Mouse (Mus musculus) left cerebral cortex, adult 11 months (tissue): ENCODE measurements around the gene Bcl6.

Source experiments
- DNase-seq: peaks from one replicate; pipeline ENCODE4 v3.0.0; 2022; ENCODE audit warnings: low spot score

The Bcl6 gene

DNA sequence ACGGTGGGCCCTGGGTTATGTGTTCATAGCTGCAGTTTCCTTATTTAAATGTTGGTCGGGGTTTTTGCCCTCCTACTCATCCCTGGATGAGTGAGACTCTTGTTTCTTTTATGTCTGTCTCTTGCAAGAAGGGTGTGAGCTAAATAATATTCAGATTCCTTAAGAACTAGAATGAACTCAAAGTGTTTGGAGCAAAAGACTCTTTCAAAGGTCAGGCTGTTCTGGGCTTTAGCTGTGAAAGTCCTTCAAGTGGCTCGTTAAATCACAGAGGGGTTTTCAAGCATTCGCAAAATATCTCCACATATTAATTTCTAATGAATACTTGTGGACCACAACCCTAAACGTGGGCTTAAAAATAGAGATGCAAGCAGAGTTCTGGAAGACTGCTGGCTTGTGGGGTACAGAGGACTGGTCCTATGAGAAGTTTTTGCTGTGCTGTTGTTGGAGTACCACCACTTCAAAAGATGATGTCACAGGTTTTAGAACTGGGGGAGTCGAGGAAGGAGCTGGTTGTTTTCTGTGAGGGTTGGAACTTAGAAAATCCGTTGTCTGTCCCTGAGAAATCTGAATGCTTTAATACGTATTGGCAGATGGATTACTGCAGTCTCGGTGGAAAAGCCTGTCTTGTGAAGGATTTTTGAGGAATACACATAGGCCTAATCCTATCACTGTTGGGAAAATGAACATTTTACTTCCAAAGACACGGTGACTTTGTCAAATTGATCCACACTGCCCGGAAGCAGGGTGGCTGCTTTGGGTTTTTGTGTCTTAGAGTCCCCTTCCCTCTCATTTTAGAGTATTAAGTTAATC is 1.7 kb upstream of the Bcl6 start:
- no peak for DNase-seq

DNA sequence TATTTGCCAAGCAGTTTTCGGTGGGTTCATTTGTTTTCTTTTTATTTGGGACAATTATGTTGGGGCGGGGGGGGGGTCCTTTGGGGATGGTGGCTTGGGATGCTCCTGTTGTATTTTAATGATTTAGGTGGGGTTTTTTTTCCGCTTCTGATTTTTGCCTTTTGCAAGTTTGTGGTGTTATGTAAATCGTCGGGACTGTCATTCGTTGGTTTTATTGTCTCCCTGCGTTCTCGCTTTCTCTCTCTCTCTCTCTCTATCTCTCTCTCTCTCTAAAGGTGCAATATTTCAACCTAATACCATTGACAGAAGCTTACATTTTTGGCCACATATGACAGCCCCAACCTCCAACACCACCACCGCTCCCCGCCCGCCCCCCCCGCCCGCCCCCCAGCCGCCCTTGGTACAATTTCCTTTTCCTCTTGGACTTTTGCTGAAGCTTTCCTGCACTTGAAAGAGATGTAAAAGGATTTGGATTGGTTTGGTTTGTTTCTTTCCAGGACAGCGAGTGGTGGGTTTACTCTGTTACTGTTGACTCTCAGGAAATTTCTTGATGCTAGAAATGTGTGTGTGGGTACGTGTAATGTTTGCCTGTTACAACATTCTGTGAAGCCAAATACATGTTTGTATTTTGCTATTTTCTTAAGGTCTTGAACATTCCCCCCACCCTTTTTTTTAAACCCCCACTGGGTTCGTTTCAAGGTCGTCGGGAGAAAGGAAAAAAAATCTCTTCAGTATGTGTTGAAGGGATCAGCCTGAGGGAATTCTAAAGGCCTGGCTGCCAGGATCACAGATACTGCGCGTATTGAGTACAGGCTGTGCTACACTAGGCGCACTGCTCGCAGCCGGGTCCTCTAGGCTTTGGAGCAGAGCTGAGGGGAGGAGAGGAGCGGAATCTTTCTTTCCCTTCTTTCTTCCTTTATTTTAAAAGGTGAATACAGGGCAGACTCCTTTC is 833 bp upstream of the Bcl6 start:
- no peak for DNase-seq

DNA sequence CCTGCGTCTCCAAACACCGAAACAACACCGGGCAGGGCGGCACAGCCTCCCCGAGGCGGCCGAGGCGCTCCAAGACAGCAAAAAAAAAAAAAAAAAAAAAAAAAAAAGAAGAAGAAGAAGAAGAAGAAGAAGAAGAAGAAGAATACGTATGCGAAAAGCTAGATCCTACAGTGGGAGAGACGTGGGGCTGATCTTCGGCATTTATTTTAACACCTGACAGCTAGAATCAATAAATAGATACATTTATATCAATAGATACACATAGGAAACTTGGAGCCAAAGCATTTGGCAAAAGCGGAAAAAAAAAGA is 541 bp downstream of the Bcl6 start:
- DNase-seq: no peak

DNA sequence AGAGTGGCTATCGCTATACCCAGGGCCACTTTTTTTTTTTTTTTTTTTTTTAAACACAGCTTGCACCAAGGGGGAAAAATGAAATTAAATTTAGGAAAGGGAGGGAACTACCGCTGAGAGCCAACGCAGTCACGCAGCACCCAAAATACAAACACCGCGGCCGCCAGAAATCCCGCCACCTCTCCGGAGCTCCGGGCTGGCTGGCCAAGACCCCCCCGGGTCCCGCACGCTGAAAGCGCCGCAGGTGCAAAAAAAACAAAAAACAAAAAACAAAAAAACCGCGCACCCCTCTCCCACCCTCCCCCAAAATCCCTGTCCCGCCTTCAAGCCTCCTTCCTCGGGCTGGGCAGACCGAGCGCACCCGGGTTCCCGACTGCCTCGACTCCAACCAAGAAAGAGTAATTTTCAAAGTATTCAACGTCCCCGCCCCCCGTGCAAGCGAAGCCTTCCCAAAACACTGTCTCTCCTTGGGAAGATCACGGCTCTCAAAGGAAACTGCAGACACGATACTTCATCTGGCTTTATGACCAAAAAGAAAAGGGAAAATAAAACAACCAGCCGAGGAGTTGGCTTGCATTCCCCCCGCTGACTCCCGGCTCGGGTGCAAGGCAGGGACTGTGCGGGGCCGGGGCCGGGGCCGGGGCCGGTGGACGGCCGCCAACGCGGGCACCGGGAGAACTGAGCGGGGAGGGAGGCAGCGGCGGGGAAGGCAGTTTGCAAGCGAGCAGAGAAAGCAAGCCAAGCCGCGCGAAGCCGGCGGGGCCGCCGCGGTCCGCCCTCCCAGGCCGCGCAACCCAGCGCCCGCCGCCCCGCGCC is 1.1 kb downstream of the Bcl6 start:
- DNase-seq: no peak

DNA sequence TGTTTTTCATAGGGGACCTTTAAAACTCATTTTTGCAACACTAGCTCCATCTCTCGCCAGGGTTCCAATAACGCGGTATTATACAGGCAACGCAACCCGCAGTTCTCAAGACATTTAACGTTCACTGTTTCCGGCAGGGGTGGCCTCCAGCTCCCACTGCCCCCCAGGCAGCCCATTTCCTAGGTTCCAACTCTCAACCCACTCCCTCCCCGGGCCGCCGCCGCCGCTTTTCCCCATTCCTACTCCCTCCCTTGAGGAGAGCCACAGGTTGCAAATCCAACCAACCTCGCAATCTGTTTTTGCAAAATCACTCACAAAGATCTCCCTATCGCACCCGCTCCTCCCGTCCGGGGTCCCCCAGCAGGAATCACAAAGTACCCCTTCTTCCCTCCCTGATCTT is 1.8 kb downstream of the Bcl6 start:
- no peak for DNase-seq

DNA sequence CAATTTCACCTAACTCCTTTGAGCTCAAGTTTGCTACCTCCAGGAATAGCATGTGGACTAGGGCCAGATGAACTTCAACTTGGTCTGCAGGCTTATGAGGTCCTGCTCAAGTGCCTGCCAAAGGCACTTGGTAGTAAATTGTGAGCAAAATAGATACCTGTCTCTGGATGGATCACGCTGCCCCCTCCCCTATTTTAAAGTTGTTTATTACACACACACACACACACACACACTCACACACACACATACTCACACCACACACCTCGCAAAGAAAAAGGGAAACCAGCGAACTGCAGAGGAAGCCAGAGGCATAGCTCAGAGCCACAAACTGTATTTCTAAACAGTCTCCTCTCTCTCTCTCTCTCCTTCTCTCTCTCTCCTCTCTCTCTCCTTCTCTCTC is 2.5 kb downstream of the Bcl6 start:
- DNase-seq: no peak

DNA sequence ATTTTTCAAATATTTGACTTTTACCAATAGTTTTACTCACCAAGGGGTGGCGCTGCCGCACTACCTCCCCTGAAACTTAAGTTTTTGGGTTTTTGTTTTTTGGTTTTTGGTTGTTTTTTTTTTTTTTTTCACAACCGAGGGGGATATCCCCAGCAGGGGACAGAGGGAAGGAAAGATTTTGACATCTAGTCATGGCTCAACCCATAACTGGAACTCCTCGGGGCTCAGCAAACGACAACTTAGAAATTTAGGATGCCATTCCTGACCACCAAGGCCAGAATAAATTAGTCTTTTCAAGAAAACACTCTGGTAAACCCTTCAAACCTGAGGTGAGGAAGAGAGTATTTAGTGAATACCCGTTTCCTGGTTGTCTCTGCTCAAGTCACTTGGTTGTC is 3.2 kb downstream of the Bcl6 start:
- DNase-seq: no peak

DNA sequence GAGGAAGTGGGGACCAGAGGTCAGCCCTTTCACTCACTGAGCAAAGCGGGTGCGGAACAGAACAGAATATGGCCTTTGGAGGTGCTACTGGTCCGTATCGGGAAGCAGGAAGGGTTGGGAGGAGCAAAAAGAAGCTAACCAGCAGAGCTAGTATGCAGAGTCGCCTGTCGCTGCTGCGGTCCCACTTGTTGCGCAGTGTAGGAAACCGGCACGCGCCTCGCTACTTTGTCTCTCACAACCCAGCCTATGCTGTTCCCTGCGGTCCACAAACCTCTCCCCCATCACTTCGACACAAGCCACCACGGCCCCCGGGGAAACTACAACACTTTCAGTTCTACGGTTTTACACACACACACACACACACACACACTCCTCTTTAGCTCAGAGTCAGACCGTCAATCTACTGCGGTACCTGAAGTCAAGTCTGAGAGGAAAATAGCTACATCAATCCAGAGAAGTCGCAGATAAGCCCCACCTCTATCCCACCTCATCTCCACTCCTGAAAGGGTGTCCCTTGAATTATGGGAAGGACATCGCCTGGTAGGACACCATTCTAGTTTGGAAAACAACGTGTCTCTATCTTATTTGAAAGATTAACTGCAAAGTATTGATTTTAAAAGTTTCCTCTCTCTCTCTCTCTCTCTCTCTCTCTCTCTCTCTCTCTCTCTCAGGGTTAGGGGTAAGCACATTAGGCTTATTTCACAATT is 3.7 kb downstream of the Bcl6 start:
- DNase-seq: no peak

DNA sequence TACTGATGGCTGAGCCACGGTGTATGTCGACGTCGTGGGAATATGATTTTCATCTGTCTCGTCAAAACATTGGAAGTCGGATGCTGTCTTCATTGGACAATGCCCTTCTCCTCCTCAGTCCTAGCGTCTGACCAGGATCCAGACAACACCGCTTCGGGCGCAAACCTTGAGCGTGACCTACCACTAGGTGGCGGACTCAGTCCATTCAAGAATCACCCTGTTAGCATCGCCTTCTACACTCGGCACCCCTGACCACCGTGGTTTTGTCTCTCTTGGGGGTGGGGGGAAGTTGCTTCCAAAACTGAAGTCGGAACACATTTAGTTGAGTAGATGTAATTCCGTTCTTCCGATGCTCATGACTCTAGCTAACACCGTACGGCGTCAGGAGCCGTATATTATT is 4.5 kb downstream of the Bcl6 start:
- peak; percentile 83 for DNase-seq

DNA sequence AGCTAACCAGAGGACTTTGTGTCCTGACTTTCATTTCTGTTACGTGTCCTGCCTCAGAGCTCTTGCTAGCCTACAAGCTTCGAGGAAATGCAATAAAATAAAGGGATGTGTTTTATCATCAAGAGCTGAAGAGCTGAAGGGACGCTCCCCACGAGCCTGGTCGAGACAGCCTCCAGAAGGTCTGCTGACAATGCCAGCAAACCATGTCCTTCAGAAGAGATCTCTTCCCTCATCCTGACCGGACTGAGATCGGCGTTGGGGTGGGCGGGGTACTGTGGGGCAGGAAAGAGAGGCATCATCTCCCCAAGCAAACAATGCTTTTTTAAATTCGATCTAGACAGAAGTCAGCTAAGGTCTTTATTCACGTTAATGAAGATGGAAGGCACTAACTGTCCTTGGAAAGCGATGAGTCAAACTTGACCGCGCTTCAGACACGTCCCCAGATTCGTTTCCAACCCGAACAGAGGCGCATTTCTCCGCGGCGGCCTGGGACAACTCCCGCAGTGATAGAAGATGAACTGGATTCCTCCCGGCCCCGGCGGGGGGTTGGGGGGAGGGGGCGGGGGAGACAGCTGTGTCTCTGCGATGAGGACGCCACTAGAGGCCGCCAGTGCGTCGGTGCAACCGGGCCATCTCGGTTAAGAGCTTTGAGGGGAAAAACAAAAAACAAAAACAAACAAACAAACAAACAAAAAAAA is 5.6 kb downstream of the Bcl6 start:
- DNase-seq: no peak

DNA sequence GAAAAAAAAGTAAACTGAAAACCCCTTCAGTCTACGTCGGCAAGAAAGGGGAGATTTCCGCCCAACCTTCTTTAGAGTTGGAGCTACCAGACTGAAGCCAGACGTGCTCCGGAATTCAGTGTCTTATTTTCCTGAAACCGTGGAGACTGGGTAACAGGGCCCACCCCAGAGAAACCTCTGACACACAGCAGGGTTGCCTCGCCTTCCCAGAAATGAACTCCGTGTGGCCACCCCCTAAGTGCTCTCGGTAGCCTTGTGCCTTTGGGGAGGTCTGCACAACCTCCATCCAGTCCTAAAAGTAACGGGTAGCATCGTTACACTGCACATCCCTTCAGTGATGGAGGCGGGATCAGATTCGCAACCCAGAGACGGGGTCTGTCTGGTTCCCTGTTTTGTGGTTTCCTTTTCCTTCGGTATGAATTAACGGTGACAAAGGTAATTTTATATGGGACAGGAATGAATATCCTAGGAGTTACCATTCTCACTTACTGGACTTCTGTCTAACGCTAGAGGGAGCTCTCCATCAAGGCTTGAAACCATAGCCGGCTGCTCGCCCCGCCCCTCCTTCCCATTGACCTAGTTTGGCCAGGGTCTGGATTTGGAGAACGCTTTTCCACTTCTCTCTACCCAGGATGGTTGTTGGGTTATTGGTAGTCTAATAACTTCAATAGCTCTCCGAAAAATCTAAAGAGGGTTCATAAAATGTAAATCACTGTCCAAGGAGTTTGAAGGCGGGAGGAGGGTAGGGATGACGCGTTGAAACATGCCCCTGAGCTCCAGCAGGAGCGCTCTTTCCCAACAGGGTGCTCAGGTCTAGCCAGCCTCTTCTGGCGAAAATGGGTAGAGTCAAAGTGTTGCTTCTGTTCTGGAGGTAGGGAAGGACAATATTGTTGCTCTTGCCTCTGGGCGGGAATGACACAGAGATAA is 6.5 kb downstream of the Bcl6 start:
- peak; percentile 75 for DNase-seq

DNA sequence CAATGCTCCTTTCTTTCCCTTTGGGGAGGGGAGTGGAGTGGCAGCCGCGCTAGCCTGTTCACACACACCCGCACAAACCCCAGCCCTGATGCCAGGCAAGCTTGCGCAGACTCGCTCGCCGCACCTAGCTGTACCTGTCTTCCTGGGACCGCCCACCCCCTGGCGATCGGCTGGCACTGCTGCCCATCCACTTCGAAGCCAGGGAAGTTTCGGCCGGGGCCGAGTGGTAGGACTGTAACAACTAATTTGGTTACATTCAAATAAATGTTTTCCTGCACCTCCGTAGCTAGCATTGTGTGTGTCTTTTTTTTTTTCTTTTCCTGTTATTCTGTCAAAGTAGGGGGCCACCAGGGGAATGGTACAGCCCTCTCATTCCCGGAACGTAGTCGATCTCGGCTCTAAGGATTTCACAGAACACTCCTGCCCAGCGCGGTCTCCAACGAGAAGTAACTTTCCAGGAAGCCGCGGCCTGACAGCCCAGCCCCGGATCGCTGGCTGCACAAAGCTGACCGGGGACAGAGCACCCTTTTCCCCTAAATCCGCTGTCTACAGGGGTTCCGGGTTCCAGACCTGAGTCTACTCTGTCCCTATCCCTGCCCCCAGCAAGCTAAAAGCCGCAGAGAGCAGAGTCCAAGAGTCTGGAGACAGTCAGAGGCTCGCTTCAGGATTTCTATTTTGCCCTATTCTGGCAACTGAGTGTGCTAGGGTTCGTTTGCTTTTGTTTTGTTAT is 7.5 kb downstream of the Bcl6 start:
- no peak for DNase-seq

DNA sequence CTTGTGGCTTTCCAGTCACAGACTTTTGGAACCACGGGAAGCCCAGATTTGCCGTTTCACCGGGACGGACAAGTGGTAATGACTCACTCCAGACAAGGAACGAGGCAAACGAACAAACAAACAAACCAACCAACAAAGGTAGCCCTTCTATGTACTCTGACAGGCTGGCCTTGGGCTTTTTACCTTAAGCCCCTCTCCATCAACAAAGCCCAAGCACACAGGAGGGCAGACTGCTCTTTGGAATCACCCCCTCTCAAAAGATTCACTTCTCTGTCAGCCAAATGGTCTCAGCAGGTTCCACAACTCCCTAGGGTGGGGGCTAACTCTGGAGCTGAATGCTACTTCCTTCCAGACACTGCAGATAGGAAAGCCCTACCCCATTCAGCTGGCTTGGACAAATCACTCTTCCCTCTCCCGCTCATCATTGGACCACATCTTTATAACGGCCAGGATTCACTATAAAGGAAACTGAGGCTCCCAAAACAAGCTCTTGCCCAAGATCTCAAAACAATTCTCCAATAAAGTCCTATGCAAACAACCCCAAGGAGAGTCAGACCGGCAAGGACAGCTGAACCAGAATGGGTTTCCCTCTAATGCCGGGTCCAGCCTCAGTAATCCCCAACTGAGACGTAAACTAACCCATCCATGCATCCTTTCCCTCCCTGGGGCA is 8.3 kb downstream of the Bcl6 start:
- no peak for DNase-seq

DNA sequence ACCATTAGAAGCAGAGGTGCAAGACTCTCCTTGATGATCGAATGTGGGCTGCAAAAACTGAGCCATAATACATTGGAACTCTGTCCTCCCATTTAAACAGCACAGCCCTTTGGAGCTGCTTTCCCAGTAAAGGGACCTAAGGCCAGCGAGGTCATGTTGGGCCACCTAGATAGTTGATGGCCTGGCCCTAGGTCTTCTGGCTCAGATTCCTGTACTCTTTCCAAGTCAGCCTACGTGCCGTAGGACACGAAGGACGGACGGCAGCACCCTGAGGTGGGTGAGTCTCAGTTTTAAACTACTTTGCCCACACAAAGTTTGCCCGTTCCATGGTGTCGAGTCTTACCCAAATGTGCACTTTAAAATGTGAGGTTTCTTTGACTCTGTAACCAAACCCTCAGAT is 9.2 kb downstream of the Bcl6 start:
- DNase-seq: no peak

DNA sequence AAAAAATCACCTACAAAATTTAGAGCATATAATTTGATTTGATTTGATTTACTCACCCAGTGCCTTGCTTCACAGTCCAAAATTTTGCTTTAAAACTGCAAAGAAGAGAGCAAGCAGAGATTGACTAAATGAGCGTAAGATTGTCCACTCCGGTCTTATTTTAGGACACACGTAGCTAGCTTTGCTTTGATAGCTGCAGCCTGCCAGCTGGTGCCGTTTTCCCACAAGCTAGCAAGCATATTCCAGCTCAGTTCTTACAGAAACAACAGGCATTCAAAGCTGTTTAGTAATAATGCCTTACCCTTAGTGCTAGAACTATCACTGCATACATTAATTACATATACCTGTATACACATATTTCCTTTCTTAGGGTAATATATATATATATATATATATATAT is 10.2 kb downstream of the Bcl6 start:
- DNase-seq: no peak

DNA sequence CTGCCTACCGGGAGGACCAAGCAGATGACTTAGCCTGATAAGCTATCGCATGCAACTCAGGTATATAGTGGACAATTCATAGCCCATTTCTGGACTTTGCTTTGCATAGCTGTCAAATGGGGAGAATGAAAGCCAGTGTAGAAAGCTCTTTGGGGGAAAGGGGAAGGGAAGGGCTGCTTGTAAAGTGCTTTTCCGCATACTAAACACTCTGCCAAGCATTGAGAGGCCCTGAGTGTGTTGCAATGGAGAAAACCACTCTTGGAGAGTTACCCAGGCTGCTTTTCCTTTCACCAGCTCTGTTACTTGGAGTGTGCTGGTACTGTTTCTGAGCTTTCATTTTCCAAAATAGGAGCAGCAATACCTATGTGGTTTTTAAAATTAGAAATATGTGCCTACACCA is 10.9 kb downstream of the Bcl6 start:
- no peak for DNase-seq

DNA sequence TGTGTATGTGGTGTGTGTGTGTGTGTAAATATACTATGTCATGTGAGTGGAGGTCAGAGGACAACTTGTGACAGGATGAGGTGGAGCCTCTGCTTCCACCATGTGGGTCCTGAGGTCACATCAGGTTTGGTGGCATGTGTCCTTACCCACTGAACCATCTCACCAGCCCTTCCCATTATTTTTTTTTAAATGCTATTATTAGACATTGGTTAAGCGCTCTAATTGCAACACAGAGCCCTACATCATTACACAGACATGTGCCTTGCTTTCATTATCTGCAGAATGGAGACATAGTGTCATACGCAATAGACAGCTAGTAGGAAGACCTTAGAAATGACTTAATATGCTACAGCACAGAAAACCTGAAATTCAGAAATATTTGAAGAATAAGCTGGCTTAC is 12.5 kb downstream of the Bcl6 start:
- no peak for DNase-seq

DNA sequence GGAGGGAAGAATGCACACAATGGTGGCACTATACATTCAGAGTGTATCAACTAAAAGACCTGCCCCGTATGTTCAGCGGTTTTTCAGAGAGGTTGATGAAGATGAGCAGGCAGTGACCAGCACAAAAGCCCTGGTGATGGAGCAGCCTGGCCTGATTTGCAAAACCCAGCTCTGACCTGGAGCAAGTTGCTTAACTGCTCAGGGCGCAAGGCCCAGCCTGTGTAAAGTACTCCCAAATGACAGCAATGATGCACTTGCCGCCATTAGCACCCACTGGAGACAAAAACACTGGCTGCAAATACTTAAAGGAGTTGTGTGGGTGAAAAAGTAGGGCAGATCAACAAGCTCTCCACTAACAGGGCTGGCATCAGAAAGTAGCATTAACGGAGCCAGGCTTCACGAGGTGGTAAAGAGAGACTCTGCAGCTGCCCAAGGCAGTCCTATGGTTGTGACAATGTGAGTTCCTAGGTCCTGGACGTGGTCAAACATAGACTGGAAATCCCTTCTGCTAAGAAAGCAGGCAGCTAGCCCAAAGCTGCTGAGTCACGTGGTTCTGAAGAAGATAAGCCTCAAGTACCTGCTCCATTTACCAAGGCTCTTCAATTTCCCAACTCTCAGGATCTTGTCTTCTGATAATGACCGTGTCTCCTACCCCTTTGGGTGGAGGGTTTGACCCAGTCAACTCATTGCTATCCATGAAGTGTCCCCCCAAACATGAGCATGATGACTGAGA is 14.9 kb downstream of the Bcl6 start:
- no peak for DNase-seq
